Mouse (Mus musculus): ENCODE measurements at regions not wholly inside any gene's neighbourhood (a gene's known extent, or its start where the extent isn't known, plus 50 kb on each side); places are given as distances from the start of the nearest gene placed in this dataset.

GRCm38 (mm10) chr12:91910529-91910928 lies 61.6 kb upstream of the Sel1l start:
- no peak overlapping the region for H3K27ac ChIP-seq (ENCODE audit: insufficient read depth, low read depth, low read length)
- DNase-seq: no peak
- WGBS: 27% methylated on average over 8 of the region's 8 CpGs
- H3K27me3 ChIP-seq (replicated peaks; ENCODE audit: control insufficient read depth, insufficient read depth, low read length): no peaks in the 10 kb centered on the region; the same call in 1 of the 2 replicates
- no peaks in the 10 kb centered on the region for H3K4me1 ChIP-seq (ENCODE audit: control insufficient read depth, insufficient read depth, low read length)
- TF ChIP-seq POLR2A (IDR thresholded peaks at IDR 0.05; ENCODE audit: low read depth, low read length) (no peak), CTCF (conservative IDR thresholded peaks at IDR 0.05; ENCODE audit: insufficient read depth, insufficient read length, low read depth, low read length) (no peak)
- H3K4me3 ChIP-seq (ENCODE audit: insufficient read depth, low read depth, low read length): no peak overlapping the region
- no peaks in the 10 kb centered on the region for H3K36me3 ChIP-seq (ENCODE audit: control insufficient read depth, insufficient read depth, low read length)
